Mouse (Mus musculus): ENCODE data around the gene Sp9. TPM values are rescaled to one million over a fixed set of nuclear protein-coding genes. Genes with fewer than 3 reads are reported as not detected.

Gene Sp9
- total RNA-seq, 2 experiments from 2014 or later, result 3.6 to 4.1 TPM

- peak; percentile 92 to 93 for DNase-seq
Observed at GRCm38 (mm10) chr2:73312152-73313116, 40.7 kb downstream of the Sp9 start, which contains the start of the genes Scrn3 and Cir1. Gene Scrn3 (plus strand): TSS chr2:73312601. Gene Cir1 (minus strand): TSS chr2:73312701.

DNA sequence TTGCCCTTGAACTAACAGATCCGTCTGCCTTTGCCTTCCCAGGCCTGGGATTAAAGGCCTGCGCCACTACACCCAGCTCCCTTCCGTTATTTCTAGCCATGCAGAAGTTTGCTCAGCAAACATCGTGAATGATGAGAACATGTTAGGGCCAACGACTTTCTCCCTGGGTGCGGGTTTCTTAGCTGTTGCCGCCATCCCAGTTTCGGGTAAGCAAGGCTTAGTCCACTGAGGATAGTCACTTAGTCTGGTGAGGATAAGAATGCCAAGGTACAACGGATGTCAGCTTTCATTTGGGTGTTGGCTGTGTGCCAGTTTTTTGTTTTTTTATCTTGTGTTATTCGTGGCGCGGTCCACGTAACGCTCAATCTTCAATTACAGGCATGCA lies 41.4 kb downstream of the Sp9 start:
- DNase-seq, result peak; percentile 24 to 31

GRCm38 (mm10) chr2:73314311-73314710 lies 42.6 kb downstream of the Sp9 start:
- no peak for DNase-seq

- no peak for DNase-seq
Observed at GRCm38 (mm10) chr2:73317426-73317825, 45.7 kb downstream of the Sp9 start.

GRCm38 (mm10) chr2:73319218-73319617 lies 47.5 kb downstream of the Sp9 start:
- no peak for DNase-seq

GRCm38 (mm10) chr2:73322991-73323390 lies 51.3 kb downstream of the Sp9 start:
- no peak for DNase-seq

- no peak for DNase-seq
Observed at GRCm38 (mm10) chr2:73325871-73326270, 54.1 kb downstream of the Sp9 start.

Other genes with a start within 250 kb of the Sp9 start
- gene Ola1, start 53.0 kb upstream of the Sp9 start, total RNA-seq (2021), result 100 to 1,000 TPM; 119 to 126 TPM
- gene Scrn3, start 40.7 kb downstream of the Sp9 start, total RNA-seq (2021), result 10 to 100 TPM; 22.8 to 23.9 TPM
- 10 to 100 TPM; 26.0 to 27.3 TPM for gene Cir1, start 40.8 kb downstream of the Sp9 start, total RNA-seq (2021)
- gene Gpr155, start 114.6 kb downstream of the Sp9 start, total RNA-seq (2021), result 10 to 100 TPM; 64.7 to 65.3 TPM

Data from layer of hippocampus, postnatal 36 days (tissue).